9 mouse cellular contexts compared by ENCODE assay signal in the genomic region with DNA sequence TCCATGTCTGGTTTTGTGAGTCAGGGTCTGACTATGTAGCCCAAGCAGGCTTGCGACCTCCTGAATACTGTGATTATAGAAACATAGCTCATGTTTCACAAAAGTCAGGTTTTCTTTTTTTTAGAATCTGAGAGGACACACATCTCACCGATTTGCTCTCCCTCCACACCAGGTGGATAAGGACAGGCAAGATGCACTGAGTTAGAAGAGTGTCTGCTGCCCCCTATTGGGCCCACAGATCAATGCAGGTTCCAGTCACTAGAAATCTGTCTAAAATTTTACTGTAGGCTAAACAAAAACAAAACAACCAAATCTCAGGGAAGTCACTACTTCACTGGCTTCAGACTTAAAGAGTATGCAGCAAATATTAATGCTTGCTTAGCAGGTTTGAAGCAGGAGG. TPM values are rescaled to one million over a fixed set of nuclear protein-coding genes. Genes with fewer than 3 reads are reported as not detected.
A peak's percentile ranks its signal among the peaks of the same experiment; 100 is the strongest.
DNase-seq lines count a peak whose midpoint lies in the region; ATAC-seq and TF ChIP-seq lines count a peak whose summit lies in the region.
"Had no signal": no experiment of that assay in that cellular context is flagged by ENCODE, and none has a peak within 500 bp of the region (broad histone marks: within the 10 kb centered on the region; RNA-seq: fewer than 3 reads in every experiment).

No protein-coding gene starts in this region.

- H3K27ac ChIP-seq in midbrain, embryonic 10.5 days (replicated peaks), result no peak overlapping the region
- H3K27ac ChIP-seq in midbrain, embryonic 13.5 days, result no peak overlapping the region
- H3K27ac ChIP-seq in bone marrow macrophage, adult 2 months (ENCODE audit: insufficient read depth, low read depth, low read length), result no peak overlapping the region
- H3K27ac ChIP-seq: midbrain, embryonic 12.5 days had no signal

- WGBS in midbrain, embryonic 10.5 days, result 64% methylated on average over 2 of the region's 2 CpGs
- 60% methylated on average over 2 of the region's 2 CpGs for WGBS in midbrain, embryonic 13.5 days

- peaks cover 10% of the 10 kb centered on the region for H3K36me3 ChIP-seq in midbrain, embryonic 10.5 days
- peaks cover 35% of the 10 kb centered on the region for H3K36me3 ChIP-seq in midbrain, embryonic 13.5 days

- no peak overlapping the region for H3K9ac ChIP-seq in midbrain, embryonic 13.5 days (replicated peaks)
- H3K9ac ChIP-seq: midbrain, embryonic 12.5 days had no signal

- H3K4me3 ChIP-seq in midbrain, embryonic 10.5 days, result no peak overlapping the region
- no peak overlapping the region for H3K4me3 ChIP-seq in midbrain, embryonic 13.5 days (replicated peaks)
- no peak overlapping the region for H3K4me3 ChIP-seq in bone marrow macrophage, adult 2 months (ENCODE audit: insufficient read depth, low read length)
- H3K4me3 ChIP-seq: midbrain, embryonic 12.5 days had no signal

- no peak for DNase-seq in frontal cortex, postnatal 10 days (ENCODE audit: low spot score in 2 of 2)
- peak; percentile 48 for DNase-seq in midbrain, embryonic 10.5 days (ENCODE audit: low spot score)
- DNase-seq in forelimb bud, embryonic 11.5 days (ENCODE audit: low read depth, low spot score), result peak; percentile 42
- DNase-seq in lung, postnatal 25 days (ENCODE audit: low spot score), result peak; percentile 37
- peak; percentile 34 to 43 for DNase-seq in thymus, postnatal 36 days

- no peak overlapping the region for H3K4me2 ChIP-seq in midbrain, embryonic 13.5 days (replicated peaks)
- H3K4me2 ChIP-seq: midbrain, embryonic 12.5 days had no signal

- TF ChIP-seq CTCF in bone marrow macrophage, adult 2 months (IDR thresholded peaks at IDR 0.05; ENCODE audit: low read depth, low read length), result peak; percentile 39; the same call in 1 of the 2 replicates

- no peaks in the 10 kb centered on the region for H3K9me3 ChIP-seq in midbrain, embryonic 10.5 days (replicated peaks)
- H3K9me3 ChIP-seq in midbrain, embryonic 13.5 days, result no peaks in the 10 kb centered on the region
- H3K9me3 ChIP-seq: midbrain, embryonic 12.5 days had no signal

- H3K27me3 ChIP-seq in midbrain, embryonic 10.5 days (ENCODE audit: low read depth, poor library complexity, severe bottlenecking), result no peaks in the 10 kb centered on the region
- no peaks in the 10 kb centered on the region for H3K27me3 ChIP-seq in midbrain, embryonic 13.5 days
- H3K27me3 ChIP-seq: midbrain, embryonic 12.5 days had no signal

- peak; percentile 69 for ATAC-seq in frontal cortex, adult (ENCODE audit: low TSS enrichment)
- no peak for ATAC-seq in midbrain, embryonic 13.5 days

- no peaks in the 10 kb centered on the region for H3K4me1 ChIP-seq in midbrain, embryonic 10.5 days
- H3K4me1 ChIP-seq in midbrain, embryonic 13.5 days (replicated peaks), result no peaks in the 10 kb centered on the region
- no peaks in the 10 kb centered on the region for H3K4me1 ChIP-seq in bone marrow macrophage, adult 2 months (ENCODE audit: control insufficient read depth, insufficient read depth, low read length)
- H3K4me1 ChIP-seq: midbrain, embryonic 12.5 days had no signal

- no peak for TF ChIP-seq POLR2A in bone marrow macrophage, adult 2 months (IDR thresholded peaks at IDR 0.05; ENCODE audit: borderline replicate concordance, low read depth, low read length)

RNA-seq across cellular contexts. Expression of gene Bcl2, which starts 21.5 kb away (rescaled TPM):
- polyA plus RNA-seq in midbrain, embryonic 10.5 days (2016; fragmentation: Nextera tagmentation; extraction: Ambion mirVana), result 8.9 and 9.9 TPM in 2 replicates
- 11.5 and 11.8 TPM in 2 replicates for polyA plus RNA-seq in midbrain, embryonic 13.5 days (2015; fragmentation: Nextera tagmentation; extraction: Ambion mirVana)
- polyA plus RNA-seq in bone marrow macrophage, adult 2 months (2012; ENCODE audit: insufficient read depth, insufficient read length, missing spikeins), result 1.2 and 1.5 TPM in 2 replicates

RNA-seq across cellular contexts. Expression of gene Kdsr, which starts 23.9 kb away (rescaled TPM):
- polyA plus RNA-seq in midbrain, embryonic 10.5 days (2016; fragmentation: Nextera tagmentation; extraction: Ambion mirVana), result 7.2 and 7.5 TPM in 2 replicates
- polyA plus RNA-seq in midbrain, embryonic 13.5 days (2015; fragmentation: Nextera tagmentation; extraction: Ambion mirVana), result 13.0 and 13.3 TPM in 2 replicates
- polyA plus RNA-seq in bone marrow macrophage, adult 2 months (2012; ENCODE audit: insufficient read depth, insufficient read length, missing spikeins), result 13.3 and 14.8 TPM in 2 replicates

Comparison
In these comparisons a context has a peak if more than half of its experiments do, and no peak if none do; other contexts are left out.
1. DNase-seq: peak in midbrain, embryonic 10.5 days (single experiment), forelimb bud, embryonic 11.5 days (single experiment), lung, postnatal 25 days (single experiment) and thymus, postnatal 36 days (2 of 2); none in frontal cortex, postnatal 10 days (0 of 2).